Mouse (Mus musculus): Measurements from ENCODE around the gene Rnf2. TPM values are rescaled to one million over a fixed set of nuclear protein-coding genes. Genes with fewer than 3 reads are reported as not detected.
A peak's percentile ranks its signal among the peaks of the same experiment; 100 is the strongest.
"Not testable (repeated sequence)": the region's sequence is repeated elsewhere in the genome, so short reads cannot be mapped to it uniquely, and the experiment has no call there.

The Rnf2 gene
- polyA plus RNA-seq, 3 experiments from 2014 or later = 67.6 to 115 (median 110) TPM

DNA sequence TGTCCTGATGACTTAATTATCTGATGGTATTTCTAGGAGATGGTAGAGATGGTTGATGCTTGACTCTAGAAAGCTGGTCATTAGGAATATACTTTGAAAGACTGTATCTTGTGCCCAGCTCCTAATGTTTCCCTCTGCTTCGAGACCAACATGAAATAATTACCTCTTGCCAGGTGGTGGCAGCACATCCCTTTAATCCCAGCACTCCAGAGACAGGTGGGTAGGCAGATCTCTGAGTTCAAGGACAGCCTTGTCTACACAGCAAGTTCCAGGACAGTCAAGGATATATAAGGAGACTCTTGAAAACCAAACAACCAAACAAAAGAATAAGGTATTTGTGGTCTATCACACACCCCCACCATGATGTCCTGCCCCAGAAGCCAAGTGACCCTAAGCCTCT, 17.2 kb downstream of the Rnf2 start:
- peak; percentile 48 for ATAC-seq

- ATAC-seq = no peak
Measured at GRCm38 (mm10) chr1:151482497-151482896, 18.3 kb downstream of the Rnf2 start.

GRCm38 (mm10) chr1:151472386-151472785, 28.4 kb downstream of the Rnf2 start:
- not testable (repeated sequence) for ATAC-seq

DNA sequence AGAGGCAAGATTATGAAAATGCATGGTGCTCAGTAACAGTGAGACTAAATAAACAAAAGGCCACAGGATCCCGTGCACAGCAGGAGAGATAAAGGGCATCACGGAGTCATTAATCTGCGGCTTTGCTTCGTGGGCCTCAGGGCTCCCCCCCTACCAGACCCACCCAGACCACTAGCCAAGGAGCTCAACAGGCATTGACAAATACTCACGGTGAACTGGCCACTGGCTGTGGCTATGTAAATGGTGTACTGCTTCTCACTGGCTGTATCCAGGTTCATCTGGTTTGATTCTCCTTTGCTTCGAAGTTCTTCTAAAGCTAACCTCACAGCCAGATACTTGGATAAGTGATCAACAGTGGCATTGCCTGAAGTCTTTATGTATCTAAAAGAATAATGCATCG, 29.3 kb downstream of the Rnf2 start:
- ATAC-seq = no peak

DNA sequence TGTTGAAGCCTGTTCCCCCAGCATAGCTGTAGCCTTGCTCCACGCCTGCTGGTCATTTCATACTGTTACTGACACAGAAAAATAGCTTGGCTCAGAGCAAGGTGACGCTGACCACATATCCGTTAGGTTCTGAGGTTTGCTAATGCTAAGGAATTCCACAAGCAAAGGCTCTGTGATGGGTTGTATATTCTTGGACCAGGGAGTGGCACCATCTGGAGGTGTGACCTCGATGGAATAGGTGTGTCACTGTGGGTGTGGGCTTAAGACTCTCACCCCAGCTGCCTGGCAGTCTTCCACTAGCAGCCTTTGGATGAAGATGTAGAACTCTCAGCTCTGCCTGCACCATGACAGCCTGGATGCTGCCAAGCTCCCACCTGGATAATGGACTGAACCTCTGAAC, 34.2 kb downstream of the Rnf2 start:
- ATAC-seq = no peak

DNA sequence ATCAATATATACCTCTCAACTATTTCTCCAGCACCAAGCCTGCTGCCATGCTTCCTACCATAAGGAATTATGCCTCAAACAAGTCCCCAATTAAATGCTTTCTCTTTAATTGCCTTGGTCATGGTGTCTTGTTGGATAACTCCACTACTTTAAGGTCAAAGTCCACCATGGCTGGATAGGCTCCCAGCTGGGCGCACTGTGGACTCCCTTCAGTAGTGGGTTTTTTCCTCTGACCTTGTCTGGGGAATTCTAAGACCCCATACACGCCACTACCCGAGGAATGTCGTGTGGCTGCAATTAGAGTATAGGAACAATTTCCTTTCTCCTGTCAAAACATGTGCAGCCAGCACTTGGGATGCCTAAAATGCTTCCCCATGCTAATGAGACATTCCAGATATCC, 35.8 kb downstream of the Rnf2 start:
- ATAC-seq = no peak

- ATAC-seq = no peak
Measured at GRCm38 (mm10) chr1:151461265-151461664, 39.5 kb downstream of the Rnf2 start.

- ATAC-seq = peak; percentile 92
Measured at GRCm38 (mm10) chr1:151457087-151457486, 43.7 kb downstream of the Rnf2 start.

DNA sequence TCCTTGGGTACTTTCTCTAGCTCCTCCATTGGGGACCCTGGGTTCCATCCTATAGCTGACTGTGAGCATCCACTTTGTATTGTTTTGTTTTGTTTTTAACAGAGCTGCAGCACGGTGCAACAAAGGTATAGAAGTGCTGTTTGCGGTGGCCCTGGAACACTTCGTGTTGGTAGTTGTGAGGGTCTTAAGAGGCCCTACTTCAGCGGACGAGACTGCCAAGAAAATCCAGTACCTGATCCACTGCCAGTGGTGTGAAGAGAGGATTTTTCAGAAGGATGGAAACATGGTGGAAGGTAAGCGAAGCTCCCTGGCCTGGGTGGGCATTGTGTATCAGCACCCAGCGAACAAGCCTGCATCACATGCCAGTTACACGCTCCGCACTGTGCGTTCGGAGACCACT, 48.8 kb downstream of the Rnf2 start:
- no peak for ATAC-seq

DNA sequence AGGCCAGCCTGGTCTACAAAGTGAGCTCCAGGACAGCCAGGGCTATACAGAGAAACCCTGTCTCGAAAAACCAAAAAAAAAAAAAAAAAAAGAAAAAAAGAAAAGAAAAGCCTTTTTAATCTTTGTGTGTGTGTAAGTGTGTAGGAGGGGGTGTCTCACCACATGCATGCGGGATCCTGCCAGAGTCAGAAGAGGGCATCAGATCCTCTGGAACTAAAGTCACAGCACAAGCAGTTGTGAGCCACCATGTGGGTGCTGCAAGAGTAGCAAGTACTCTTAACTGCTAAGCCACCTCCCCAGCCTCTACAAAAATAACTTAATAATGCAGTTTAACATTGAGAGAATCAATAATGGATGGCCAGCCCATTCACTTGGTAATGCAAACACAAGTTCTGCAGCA, 49.9 kb downstream of the Rnf2 start:
- ATAC-seq = no peak

DNA sequence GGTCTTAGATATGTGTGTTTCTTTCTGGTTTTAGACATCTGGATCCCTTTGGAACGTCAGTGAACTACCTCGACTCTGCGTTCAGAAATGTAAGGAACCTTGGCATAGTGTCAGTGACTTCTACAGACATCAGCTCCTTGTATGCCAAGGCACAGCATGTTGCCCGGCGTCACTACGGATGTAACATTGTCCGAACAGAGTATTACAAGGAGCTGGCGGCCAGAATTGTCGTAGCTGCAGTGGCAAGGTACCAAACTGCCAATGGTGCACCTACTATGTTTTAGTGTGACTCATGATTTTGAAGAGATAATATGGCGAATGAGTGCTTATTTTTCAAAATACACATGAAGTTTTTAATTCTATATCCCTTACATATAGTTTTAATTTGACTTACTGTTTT, 50.9 kb downstream of the Rnf2 start:
- ATAC-seq = no peak

- no peak for ATAC-seq
Measured at GRCm38 (mm10) chr1:151435431-151435830, 65.3 kb downstream of the Rnf2 start.

GRCm38 (mm10) chr1:151429316-151429715, 71.4 kb downstream of the Rnf2 start:
- peak; percentile 14 for ATAC-seq

DNA sequence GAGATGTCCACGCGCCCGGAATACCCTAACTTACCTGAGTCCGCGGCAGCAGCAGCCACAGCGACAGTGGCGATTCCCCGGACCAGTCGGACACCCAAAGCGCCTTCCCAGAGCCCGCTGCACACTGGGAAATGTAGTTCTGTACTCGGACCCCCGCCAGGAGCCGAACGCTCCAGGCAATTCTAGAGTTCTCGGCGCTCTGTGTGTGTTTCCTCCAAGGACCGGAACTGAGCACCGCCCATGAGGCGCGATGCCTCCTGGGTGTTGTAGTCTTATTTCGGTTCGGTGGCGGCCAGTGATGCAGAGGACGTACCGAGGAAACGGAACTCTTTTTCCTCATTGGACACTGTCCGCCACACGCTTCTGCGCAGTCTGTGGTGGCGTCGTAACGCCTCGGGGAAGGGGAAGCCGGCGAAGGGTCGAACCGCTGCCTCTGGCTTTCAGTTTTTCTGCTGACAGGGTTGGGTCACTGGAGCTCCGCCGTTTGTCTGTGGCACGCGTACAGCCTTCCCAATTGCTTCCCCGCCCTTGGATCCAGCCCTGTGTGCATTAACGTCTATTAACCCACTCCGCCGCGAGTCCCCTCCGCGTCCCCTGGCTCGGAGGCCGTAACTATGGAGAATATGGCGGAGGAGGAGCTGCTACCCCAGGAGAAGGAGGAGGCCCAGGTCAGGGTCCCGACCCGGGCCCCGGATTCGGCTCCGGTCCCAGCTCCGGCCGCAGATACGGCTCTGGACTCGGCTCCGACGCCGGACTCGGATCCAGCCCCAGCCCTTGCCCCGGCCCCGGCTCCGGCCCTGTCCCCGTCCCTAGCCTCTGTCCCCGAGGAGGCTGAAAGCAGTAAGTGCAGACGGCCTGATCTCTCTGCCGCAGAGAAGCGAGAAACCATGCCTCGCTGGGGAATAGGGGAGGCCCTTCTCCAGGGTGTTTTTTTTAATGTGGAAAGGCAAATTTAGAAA, 72.2 kb downstream of the Rnf2 start, which contains the start of the genes Swt1 and Trmt1l:
Gene Swt1 (minus strand): TSS at position 193 of the 959 bp plus-strand sequence.
Gene Trmt1l (plus strand): TSS at position 280 of the 959 bp plus-strand sequence.
- ATAC-seq = peak; percentile 98

GRCm38 (mm10) chr1:151427888-151428262, 72.9 kb downstream of the Rnf2 start:
- ATAC-seq = peak; percentile 2

DNA sequence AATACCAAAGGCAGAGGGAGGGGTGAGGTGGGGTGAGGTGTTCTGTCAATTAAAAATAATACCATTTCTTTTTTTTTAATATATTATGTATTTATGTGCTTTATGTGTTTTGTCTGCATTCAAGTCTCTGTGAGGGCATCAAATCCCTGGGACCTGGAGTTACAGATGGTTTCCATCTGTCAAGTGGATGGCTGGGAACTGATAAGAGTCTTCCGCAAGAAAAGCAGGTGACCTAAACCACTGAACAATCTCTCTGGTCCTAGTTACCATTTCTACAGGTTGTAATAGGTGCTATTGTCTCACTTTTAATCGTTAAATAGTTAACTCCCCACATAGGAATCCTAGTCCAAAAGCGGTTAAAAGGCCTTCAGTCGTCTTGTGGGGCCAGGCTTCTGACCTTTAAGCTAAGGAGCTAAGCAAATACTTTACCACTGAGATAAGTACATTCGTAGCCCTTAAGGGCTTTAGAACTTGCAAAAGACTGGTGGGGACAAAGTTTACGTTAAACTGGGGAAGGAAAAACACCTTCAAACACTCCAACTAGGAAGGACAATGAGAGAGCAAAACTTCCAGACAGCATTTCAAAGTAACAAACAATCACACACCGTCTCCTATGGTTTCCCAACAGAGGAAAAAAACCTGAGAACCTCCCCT, 73.7 kb downstream of the Rnf2 start:
- ATAC-seq = no peak

- no peak for ATAC-seq
Measured at GRCm38 (mm10) chr1:151422178-151422577, 78.6 kb downstream of the Rnf2 start.

DNA sequence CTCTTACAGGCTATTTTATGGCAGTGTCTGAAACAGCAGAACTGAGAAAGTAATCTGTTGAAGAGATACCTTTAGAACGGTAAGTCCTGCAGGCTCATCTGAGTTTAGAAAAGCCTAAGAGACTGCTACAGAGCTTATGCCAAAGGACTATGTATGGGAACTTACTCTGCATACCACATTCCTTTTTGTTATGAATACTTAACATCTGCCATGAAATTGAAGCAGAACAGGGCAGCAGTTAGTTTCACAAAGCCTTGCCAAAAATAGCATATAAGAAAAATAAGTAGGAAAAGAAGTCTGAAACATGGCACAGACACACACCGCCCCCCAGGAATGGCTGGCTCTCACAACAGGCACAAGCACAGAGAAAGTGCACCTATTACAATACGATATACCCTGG, 90.9 kb downstream of the Rnf2 start:
- no peak for ATAC-seq

Other genes starting within 250 kb of the Rnf2 start
- gene Ivns1abp, start 156.5 kb downstream of the Rnf2 start, polyA plus RNA-seq (2017; shearing (Covaris generic)) = 100 to 1,000 TPM; 119 to 141 (median 125) TPM
- gene Swt1, start 72.5 kb downstream of the Rnf2 start, polyA plus RNA-seq (2017; shearing (Covaris generic)) = 10 to 100 TPM; 38.3 to 57.7 (median 45.1) TPM
- gene Trmt1l, start 72.4 kb downstream of the Rnf2 start, polyA plus RNA-seq (2017; shearing (Covaris generic)) = 10 to 100 TPM; 34.3 to 48.4 (median 45.0) TPM
- gene Fam129a, start 70.2 kb upstream of the Rnf2 start, polyA plus RNA-seq (2017; shearing (Covaris generic)) = 10 to 100 TPM; 49.9 to 96.7 (median 68.7) TPM